Mouse (Mus musculus) hindbrain, embryonic 12.5 days (tissue): ENCODE measurements around the gene Pon1. TPM values are rescaled to one million over a fixed set of nuclear protein-coding genes. Genes with fewer than 3 reads are reported as not detected.

ENCODE experiments used
- ATAC-seq: fragments of 200-750 bp; cut with Nextera tagmentation; 2 replicates; pipeline ENCODE4 v1.8.0; 2017; ENCODE audit warnings: moderate TSS enrichment; ENCODE audit not compliant: low FRiP score
- H3K27ac ChIP-seq: fragments of 300-500 bp; sonication (generic); 2 replicates; pipeline ENCODE4 v1.5.1; 2016; ENCODE audit warnings: mild to moderate bottlenecking
- H3K27me3 ChIP-seq: fragments of 300-500 bp; sonication (generic); 2 replicates; pipeline ENCODE4 v1.6.1; 2016; ENCODE audit warnings: mild to moderate bottlenecking
- H3K36me3 ChIP-seq: fragments of 300-500 bp; sonication (generic); 2 replicates; pipeline ENCODE4 v1.6.1; 2016; ENCODE audit warnings: mild to moderate bottlenecking
- H3K4me1 ChIP-seq: fragments of 300-500 bp; sonication (generic); 2 replicates; pipeline ENCODE4 v1.6.1; 2016
- H3K4me2 ChIP-seq: fragments of 300-500 bp; sonication (generic); replicated peaks from 2 replicates; pipeline ENCODE4 v1.6.1; 2016; ENCODE audit warnings: mild to moderate bottlenecking
- H3K4me3 ChIP-seq: fragments of 300-500 bp; sonication (generic); 2 replicates; pipeline ENCODE4 v1.5.1; 2016; ENCODE audit warnings: mild to moderate bottlenecking
- H3K9ac ChIP-seq: fragments of 300-500 bp; sonication (generic); 2 replicates; pipeline ENCODE4 v1.6.1; 2016; ENCODE audit warnings: mild to moderate bottlenecking, moderate library complexity
- H3K9me3 ChIP-seq: fragments of 300-500 bp; sonication (generic); replicated peaks from 2 replicates; pipeline ENCODE4 v1.6.1; 2016; ENCODE audit warnings: mild to moderate bottlenecking
- WGBS: fragments of 180-500 bp; shearing (Covaris S2); methylation state at CpG from one replicate; pipeline ENCODE4 v1.1.7; 2016; 5-methylcytosine and 5-hydroxymethylcytosine counted together
- polyA plus RNA-seq: library from polyadenylated mRNA; unstranded; fragments of >200 nt; fragmentation: Nextera tagmentation; extraction: Ambion mirVana; gene quantifications from 2 replicates; pipeline ENCODE4 v1.2.1, GENCODE M21; 2016

The Pon1 gene
- polyA plus RNA-seq, 1 experiment from 2014 or later, result not detected

DNA sequence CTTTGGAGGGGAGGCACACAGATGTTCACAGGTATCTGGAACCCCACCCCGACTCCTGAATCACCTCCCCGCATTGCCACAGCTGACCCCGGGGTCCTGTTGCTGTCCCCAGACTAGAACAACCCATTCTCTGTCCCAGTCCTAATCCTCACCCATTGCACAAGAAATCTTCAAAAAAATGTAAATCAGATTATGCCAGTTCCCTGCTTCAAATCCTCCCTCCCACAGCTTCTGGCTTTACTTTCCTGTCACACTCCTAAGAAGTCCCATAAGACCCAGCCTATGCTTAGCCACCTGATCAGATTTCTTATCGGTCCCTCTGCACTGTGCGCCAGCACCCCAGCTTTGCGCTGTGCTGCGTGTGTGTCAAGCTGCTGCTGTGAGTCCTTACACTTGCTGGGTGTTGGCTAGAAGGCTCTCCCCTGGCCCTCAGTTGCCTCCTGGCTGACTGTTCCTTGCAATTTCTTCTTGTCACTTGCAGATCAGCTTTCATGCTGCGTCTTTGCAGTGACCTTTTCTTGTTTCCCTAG, 5.7 kb upstream of the Pon1 start:
- Histone ChIP-seq H3K9ac (no peak overlapping the region), H3K9me3 (no peaks in the 10 kb centered on the region), H3K27me3 (no peaks in the 10 kb centered on the region), H3K27ac (no peak overlapping the region), H3K4me2 (no peak overlapping the region), H3K4me3 (no peak overlapping the region), H3K36me3 (no peaks in the 10 kb centered on the region), H3K4me1 (no peaks in the 10 kb centered on the region)
- WGBS, result 89% methylated on average over 8 of the region's 8 CpGs
- ATAC-seq, result no peak

DNA sequence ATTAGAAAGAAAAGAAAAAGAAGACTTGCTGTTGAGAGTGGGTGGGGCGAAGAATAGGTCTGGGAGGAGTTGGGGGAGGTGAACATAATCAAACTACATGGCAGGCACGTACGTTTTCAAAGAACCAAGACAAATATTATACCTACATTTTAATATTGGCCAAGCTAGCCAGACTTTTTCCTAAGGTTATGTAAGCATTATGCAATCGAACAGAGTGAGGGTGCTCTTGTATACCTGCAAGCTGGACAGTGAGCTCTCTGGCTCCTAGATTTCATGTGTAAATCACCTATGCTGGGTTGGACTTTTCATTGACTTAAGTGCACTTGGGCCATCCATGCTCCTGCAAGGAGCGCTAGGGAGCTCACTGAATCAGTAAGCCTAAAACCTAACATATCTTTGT, 4.8 kb upstream of the Pon1 start:
- Histone ChIP-seq H3K36me3 (no peaks in the 10 kb centered on the region), H3K4me3 (no peak overlapping the region), H3K9me3 (no peaks in the 10 kb centered on the region), H3K4me2 (no peak overlapping the region), H3K27me3 (no peaks in the 10 kb centered on the region), H3K4me1 (no peaks in the 10 kb centered on the region), H3K27ac (no peak overlapping the region), H3K9ac (no peak overlapping the region)
- WGBS, result 93% methylated on average over 5 of the region's 5 CpGs
- no peak for ATAC-seq

DNA sequence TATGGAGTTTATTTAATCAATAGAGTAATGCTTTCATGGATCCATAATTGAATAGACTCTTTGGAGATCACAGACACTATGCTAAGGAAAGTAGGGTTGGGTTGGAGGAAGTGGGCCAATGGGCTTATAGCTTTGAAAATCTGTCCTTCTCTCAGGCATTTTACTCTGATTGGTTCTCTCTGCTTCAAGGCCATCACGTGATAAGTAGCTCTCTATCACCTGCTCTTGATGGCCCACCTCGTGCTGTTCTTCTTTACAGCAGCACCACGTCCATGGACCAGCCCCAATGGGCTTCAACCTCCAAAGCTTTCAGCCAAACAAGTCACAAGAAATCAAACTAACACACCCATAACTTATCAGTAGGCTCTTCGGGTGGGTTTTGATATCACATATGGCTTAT, 3.0 kb downstream of the Pon1 start:
- no peak overlapping the region for H3K4me2 ChIP-seq
- no peaks in the 10 kb centered on the region for H3K36me3 ChIP-seq
- no peaks in the 10 kb centered on the region for H3K9me3 ChIP-seq
- no peak overlapping the region for H3K9ac ChIP-seq
- 89% methylated on average over 4 of the region's 4 CpGs for WGBS
- no peak for ATAC-seq
- H3K27me3 ChIP-seq, result no peaks in the 10 kb centered on the region
- H3K4me3 ChIP-seq, result no peak overlapping the region
- H3K27ac ChIP-seq, result no peak overlapping the region
- no peaks in the 10 kb centered on the region for H3K4me1 ChIP-seq

DNA sequence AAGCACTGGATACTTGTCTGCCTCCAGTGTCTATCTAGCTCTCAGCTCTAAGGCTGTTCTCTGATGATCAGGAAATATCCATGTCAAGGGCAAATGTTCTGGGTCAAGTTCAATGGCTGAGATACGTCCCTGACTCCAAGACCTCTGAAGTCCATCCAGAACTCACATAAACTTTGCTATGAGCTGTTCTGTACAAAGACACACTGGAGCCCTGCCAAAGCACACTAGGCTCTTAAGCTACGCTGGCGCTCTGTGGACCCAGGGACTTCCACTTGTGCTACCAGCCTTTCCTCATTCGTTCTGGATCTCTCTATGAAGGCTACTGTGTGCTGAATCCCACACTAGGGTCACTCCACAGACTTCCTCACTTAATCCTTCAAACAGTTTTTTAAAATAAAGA, 4.2 kb downstream of the Pon1 start:
- Histone ChIP-seq H3K9me3 (no peaks in the 10 kb centered on the region), H3K4me2 (no peak overlapping the region), H3K27ac (no peak overlapping the region), H3K4me3 (no peak overlapping the region), H3K4me1 (no peaks in the 10 kb centered on the region), H3K36me3 (no peaks in the 10 kb centered on the region), H3K9ac (no peak overlapping the region), H3K27me3 (no peaks in the 10 kb centered on the region)
- 82% methylated on average over 4 of the region's 4 CpGs for WGBS
- no peak for ATAC-seq

DNA sequence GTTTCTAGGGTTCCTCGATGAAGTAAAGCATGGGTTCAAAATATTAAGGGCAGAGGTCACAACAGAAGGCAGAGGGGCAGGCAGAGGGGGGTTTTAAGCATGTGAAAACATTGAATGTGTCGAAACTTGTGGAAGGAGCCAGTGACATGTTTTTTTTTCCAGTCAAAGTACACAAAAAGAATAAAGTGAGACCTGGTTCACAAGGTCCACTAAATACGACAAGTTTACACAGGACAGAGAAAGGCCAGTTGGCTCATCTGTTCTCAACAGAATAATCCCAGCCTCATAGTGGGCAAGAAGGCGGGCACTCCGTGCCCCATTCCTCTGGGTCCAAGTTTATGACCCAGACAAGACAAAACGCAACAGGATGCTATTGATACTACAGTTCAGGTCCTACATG, 4.8 kb downstream of the Pon1 start:
- Histone ChIP-seq H3K4me2 (no peak overlapping the region), H3K27me3 (no peaks in the 10 kb centered on the region), H3K9ac (no peak overlapping the region), H3K4me1 (no peaks in the 10 kb centered on the region), H3K27ac (no peak overlapping the region), H3K36me3 (no peaks in the 10 kb centered on the region), H3K9me3 (no peaks in the 10 kb centered on the region), H3K4me3 (no peak overlapping the region)
- no peak for ATAC-seq
- 72% methylated on average over 6 of the region's 6 CpGs for WGBS

DNA sequence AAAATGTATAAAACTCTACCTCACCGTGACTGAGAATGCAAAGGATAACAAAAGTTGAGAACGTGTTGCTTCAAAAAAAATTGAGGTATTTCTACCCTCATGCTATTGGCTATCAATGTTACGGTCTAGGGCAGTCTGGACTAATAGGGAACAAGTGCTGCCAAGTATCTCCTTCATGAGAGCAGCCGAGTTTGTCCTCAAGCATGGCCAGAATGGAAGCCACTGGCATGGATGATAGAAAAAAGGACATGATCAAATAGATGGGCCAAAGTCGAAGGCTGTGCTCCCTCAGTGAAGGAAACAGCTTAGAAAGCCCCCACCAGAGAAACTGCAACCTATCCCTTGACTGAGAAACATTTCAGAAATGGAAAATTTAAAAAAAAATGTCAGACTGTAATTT, 5.7 kb downstream of the Pon1 start:
- Histone ChIP-seq H3K36me3 (no peaks in the 10 kb centered on the region), H3K4me1 (no peaks in the 10 kb centered on the region), H3K27ac (no peak overlapping the region), H3K9ac (no peak overlapping the region), H3K27me3 (no peaks in the 10 kb centered on the region), H3K9me3 (no peaks in the 10 kb centered on the region), H3K4me2 (no peak overlapping the region), H3K4me3 (no peak overlapping the region)
- 85% methylated on average over 5 of the region's 5 CpGs for WGBS
- ATAC-seq, result no peak

DNA sequence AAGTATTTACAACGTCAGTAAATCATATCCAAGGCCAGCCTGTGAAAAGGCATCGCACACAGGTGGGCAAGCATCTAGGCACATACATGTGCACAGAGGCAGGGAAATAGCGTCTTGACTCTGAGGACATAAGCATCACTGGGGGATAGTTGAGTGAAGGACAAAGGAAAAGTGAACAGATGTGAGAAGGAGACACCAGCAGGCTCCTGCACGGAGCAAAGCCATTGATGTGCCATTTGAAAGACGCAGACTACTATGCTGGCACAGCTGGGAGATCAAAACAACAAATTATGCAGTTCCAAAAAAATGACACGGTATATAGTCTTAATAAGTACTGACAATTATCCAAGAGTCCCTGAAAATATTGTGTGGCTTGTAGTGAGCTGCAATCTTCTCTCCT, 6.2 kb downstream of the Pon1 start:
- Histone ChIP-seq H3K9ac (no peak overlapping the region), H3K36me3 (no peaks in the 10 kb centered on the region), H3K4me2 (no peak overlapping the region), H3K27ac (no peak overlapping the region), H3K9me3 (no peaks in the 10 kb centered on the region), H3K4me1 (no peaks in the 10 kb centered on the region), H3K4me3 (no peak overlapping the region), H3K27me3 (no peaks in the 10 kb centered on the region)
- ATAC-seq, result no peak
- 80% methylated on average over 6 of the region's 6 CpGs for WGBS

DNA sequence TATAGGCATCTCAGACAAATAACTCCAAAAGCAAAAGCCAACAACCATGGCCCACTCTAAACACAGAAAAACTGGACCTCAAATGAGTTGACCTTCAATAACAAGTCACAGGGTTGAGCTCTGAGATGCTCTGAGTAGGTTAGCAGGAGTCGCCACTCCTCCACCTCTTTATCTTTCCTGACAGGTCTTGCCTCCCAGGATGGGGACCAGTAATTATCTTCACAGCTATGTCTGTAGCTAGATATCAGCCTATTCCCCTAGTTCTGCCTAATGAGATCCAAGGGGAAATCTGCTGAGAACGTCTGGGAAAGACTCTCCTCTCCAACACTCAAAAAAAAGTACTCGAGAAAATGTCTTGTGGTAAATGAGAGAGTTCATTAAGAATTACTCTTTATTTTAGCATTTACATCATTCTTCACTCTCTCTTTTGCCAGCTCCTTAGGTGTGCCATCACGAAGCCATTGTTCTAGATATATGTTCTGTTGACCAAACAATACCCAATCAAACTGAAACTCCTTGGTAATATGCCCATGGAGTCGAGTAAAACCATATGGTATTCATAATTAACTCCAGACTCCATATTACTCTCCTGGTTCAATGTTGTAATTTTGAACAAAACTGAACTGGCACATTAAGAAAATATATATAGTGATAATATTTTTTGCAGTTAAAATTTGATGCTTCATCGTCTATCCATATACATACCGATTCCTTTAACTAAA, 7.4 kb downstream of the Pon1 start:
- Histone ChIP-seq H3K9me3 (no peaks in the 10 kb centered on the region), H3K27me3 (no peaks in the 10 kb centered on the region), H3K27ac (no peak overlapping the region), H3K4me2 (no peak overlapping the region), H3K9ac (no peak overlapping the region), H3K4me1 (no peaks in the 10 kb centered on the region), H3K36me3 (no peaks in the 10 kb centered on the region), H3K4me3 (no peak overlapping the region)
- no peak for ATAC-seq
- WGBS, result 78% methylated on average over 7 of the region's 7 CpGs

DNA sequence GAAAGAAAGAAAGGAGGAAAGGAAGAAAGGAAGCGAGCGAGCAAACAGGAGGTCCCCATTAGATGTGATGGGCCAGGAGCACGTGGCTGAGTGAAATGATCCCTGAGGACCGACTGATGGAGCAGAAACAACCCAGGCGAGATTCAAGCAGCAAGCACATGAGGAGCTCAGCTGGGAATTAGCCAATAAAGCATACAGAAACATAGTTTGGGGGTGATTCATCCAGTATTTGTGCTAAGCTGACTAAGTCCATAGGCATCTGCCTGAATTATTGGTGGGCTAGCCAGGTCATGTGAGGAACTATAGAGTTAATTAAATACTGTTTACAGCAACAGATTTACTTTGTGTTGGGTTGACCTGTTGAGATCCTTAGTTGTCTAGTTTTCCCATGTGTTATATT, 13.1 kb downstream of the Pon1 start:
- H3K4me3 ChIP-seq, result no peak overlapping the region
- no peak overlapping the region for H3K27ac ChIP-seq
- H3K36me3 ChIP-seq, result no peaks in the 10 kb centered on the region
- 83% methylated on average over 5 of the region's 5 CpGs for WGBS
- H3K9ac ChIP-seq, result no peak overlapping the region
- H3K4me2 ChIP-seq, result no peak overlapping the region
- H3K4me1 ChIP-seq, result peaks cover 6% of the 10 kb centered on the region
- no peak for ATAC-seq
- H3K27me3 ChIP-seq, result no peaks in the 10 kb centered on the region
- no peaks in the 10 kb centered on the region for H3K9me3 ChIP-seq

DNA sequence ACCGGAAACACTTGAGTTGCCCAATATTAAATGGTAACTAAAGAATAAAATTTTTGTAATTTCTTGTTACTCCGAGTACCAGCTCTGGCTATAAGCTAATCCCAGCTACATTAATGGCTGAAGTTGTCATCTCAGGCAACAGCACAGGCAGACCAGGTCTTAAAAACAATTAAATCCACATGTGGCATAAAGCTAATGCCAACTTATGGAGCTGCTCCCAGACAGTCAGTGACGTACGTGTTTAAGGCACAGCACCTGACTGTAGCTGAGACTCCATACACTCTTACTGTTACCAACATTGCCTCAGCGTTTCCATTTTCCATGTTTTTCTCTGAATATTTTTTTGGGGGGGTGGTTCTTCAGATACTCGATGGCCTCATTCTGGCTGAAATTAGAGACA, 14.6 kb downstream of the Pon1 start:
- no peak overlapping the region for H3K4me3 ChIP-seq
- WGBS, result 90% methylated on average over 6 of the region's 6 CpGs
- H3K4me2 ChIP-seq, result no peak overlapping the region
- no peaks in the 10 kb centered on the region for H3K9me3 ChIP-seq
- H3K9ac ChIP-seq, result no peak overlapping the region
- no peak overlapping the region for H3K27ac ChIP-seq
- no peaks in the 10 kb centered on the region for H3K36me3 ChIP-seq
- H3K4me1 ChIP-seq, result peaks cover 6% of the 10 kb centered on the region
- ATAC-seq, result no peak
- no peaks in the 10 kb centered on the region for H3K27me3 ChIP-seq

DNA sequence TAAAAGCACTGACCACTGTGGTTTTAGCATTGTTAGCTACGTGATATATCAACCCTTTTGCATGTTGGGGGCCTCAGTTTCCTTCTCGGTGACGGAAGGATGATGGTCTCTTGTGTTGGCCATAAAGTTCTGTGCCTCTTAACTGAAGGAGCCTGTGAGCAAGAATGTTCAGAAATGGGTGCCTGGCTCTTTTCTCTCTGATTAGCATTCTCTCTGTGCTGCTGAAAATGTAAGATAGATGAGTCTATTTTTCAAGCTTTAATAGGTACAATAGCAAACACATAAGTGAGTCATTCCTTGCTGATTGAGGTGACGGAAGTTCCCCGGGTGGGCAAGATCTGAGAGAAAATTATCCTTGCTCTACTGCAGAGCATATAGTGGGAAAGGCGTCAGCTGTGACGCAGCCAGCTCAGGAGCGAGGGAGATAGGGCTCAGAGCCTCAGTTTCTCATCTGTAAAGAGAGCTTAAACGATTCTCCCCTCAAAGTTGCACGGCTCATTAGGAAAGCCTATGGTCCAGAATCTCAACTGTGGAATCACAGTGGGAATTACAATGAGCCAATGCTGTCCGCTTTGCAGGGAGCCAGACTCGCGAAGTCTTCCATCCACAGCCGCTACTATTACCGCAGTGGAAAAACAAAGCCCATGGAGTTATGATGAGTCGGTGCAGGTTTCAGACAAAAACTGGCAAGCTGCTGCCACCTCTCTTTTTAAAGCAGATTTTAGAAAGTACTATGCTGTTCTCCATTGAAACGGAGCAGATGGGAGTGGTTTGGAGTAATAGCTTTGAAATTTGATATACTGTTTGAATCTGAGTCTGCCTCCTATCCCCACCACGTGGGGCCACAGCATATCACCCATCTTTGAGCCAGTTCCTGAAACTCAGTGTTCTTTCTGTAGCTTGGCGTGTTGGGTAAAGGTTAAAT, 15.5 kb downstream of the Pon1 start:
- Histone ChIP-seq H3K27ac (no peak overlapping the region), H3K9ac (no peak overlapping the region), H3K4me2 (peak overlapping the region; percentile 39), H3K9me3 (no peaks in the 10 kb centered on the region), H3K27me3 (no peaks in the 10 kb centered on the region), H3K4me1 (peaks cover 6% of the 10 kb centered on the region), H3K36me3 (no peaks in the 10 kb centered on the region), H3K4me3 (peak overlapping the region; percentile 6; the same call in 1 of the 2 replicates)
- ATAC-seq, result peak; percentile 88
- WGBS, result 33% methylated on average over 19 of the region's 19 CpGs

DNA sequence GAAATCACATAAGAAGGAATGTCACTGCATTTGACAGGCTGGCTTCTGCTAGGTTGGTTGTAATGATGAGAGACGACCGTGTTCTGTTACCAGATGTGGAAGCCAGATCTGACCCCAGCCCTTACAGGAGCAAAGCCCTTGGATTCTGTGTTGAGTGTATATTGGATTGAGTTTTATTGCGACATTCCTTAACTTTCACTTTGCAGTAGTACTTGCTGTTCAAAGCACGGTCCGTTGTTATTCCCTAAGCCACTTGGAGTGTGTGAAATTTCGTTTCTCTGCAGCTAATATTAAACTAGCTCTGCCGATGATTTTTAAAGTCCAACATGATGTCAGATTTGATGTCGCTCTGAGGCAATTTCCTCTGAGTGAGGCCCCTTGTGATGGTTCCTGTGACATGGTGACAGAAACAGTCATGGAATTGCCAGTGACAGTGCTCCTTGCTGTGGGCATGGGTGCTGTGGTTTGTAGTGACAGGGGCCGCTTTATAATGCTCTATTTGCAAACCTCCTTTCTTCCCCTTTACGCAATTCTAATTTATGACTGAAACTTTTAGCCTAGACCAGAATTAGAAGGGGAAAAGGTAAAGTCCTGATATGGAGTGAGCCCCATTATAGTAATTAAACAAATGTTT, 19.4 kb downstream of the Pon1 start:
- Histone ChIP-seq H3K4me2 (no peak overlapping the region), H3K9ac (no peak overlapping the region), H3K36me3 (no peaks in the 10 kb centered on the region), H3K27me3 (no peaks in the 10 kb centered on the region), H3K4me1 (peaks cover 6% of the 10 kb centered on the region), H3K27ac (no peak overlapping the region), H3K4me3 (no peak overlapping the region), H3K9me3 (no peaks in the 10 kb centered on the region)
- 84% methylated on average over 10 of the region's 10 CpGs for WGBS
- no peak for ATAC-seq
